Mouse (Mus musculus): ENCODE data around the gene Gm21987.

The Gm21987 gene

DNA sequence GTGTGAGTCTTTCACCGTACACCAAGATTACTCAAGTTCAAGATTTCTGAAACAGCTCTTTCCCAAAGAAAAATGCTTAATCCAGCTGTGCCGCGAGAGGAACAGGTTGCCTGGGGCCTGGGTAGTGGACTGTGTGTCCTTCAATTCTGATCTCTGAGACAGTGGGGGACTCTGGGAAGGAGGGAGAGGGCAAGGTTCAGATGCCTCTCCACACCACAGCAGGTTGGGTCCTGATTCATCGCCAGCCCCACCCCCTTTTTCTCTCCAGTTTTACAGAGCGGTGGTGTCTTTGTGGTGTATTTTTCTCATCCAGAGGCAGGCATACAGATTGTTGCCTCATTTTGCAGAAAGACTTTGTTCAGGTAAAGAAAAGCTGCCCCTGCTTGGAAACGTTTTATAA is 51.4 kb downstream of the Gm21987 start:
- no peak for DNase-seq

- no peak for DNase-seq
Observed at GRCm38 (mm10) chr16:38399076-38399475, 52.2 kb downstream of the Gm21987 start.

DNA sequence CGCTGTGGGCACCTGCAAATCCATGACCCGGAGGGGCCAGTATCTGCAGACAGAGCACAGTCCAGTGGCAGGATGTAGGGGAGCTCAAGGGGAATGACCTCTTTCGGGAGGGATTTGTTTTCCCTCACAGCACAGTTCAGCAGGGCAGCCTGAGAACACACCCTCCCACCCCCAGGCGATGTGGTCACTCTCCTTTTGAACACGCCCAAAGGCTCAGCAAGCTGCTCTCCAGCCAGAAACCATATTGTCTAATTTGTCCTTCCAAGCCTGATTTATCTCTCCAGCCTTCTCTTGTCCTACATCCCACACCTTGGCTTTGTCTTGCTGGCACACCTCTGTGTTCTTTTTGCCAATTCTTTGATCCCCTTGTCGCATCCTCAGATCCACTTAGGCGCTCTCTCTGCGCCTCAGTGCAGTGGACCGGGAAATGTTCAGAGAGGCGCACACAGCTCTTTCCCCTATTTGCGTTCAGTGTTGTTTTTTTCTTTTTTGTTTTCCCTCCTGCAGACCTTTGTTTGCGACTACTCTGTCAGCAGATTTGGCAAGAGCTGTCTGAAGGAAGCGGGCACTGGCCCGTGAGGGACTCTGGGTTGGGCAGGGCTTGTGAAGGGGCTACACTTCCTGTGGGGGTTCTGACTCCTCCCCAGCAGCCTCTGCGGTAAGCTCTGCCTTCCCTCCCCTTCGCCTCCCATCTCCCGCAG is 52.8 kb downstream of the Gm21987 start:
- peak; percentile 59 to 70 for DNase-seq

GRCm38 (mm10) chr16:38400311-38400960 is 53.6 kb downstream of the Gm21987 start:
- no peak for DNase-seq

GRCm38 (mm10) chr16:38401468-38401867 is 54.6 kb downstream of the Gm21987 start:
- no peak for DNase-seq

DNA sequence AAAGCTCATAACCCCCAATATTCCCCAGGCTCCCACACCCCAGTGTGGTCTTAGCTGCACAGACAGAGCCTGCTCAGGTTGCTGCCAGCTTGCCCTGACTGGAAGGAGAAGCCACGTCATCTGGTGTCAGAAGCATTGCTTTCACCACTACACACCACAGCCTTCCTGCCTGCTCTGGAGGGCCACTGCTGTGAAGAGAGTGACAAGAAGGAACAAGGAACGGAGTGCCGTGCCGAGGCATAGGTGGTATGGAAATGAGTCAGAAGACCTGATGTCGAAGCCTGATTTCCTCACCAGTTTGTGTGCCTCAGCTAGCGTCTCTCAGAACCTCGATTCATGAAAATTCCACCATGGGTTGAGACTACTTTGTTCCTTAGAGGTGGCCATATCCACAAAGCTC is 56.8 kb downstream of the Gm21987 start:
- DNase-seq: peak; percentile 33 to 55

GRCm38 (mm10) chr16:38406293-38406692 is 59.5 kb downstream of the Gm21987 start:
- DNase-seq: no peak

- DNase-seq: no peak
Observed at GRCm38 (mm10) chr16:38406708-38407107, 59.9 kb downstream of the Gm21987 start.

DNA sequence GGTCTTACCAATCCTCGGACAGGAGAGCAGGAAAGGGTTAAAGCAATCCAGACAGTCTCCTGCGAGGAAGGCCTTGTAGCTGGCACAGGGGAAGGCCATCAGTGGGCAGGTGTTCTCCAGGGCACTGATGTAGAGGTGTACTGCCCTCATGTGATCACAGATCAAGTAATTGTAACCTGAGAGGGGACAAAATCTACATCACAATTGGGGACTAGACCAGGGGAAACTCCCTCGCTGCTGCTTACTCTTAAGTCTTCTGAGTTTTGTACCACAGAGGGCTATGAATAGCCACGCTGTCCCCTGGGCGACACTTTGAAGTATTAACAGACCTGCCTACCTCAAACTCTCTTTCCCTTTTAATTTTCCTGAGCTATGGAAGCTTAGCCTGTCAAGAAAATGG is 60.7 kb downstream of the Gm21987 start:
- DNase-seq: no peak

GRCm38 (mm10) chr16:38408416-38408815 is 61.6 kb downstream of the Gm21987 start:
- DNase-seq: no peak

Measured in thymus, postnatal 36 days (tissue).